Mouse (Mus musculus) small intestine, adult 2 months (tissue): ENCODE measurements around the gene Chd4.

Experiments
- CTCF ChIP-seq: fragments of 200-500 bp; IDR thresholded peaks from 2 replicates; pipeline ENCODE4 v1.5.1; 2012; ENCODE audit warnings: low read depth, mild to moderate bottlenecking, control low read depth, inconsistent platforms, low read length, moderate library complexity, mixed read lengths; ENCODE audit not compliant: insufficient replicate concordance, insufficient read length; ENCODE audit errors: extremely low read depth
- POLR2A ChIP-seq: fragments of 200-500 bp; IDR thresholded peaks from 2 replicates; pipeline ENCODE4 v1.6.1; 2012; ENCODE audit warnings: low read depth, mild to moderate bottlenecking, control low read depth, inconsistent platforms, low read length, moderate library complexity

GRCm38 (mm10) chr6:125061493-125061892, 34.3 kb upstream of the Chd4 start:
- TF ChIP-seq CTCF (no peak), POLR2A (no peak)
